Mouse (Mus musculus) urinary bladder, postnatal 36 days (tissue): ENCODE measurements around the gene Rasgrp2.

Experiments used
- DNase-seq, 2 experiments: peaks; one replicate each; pipeline ENCODE4 v3.0.0; 2022; ENCODE audit warnings: low spot score in 2 of 2, mixed read lengths in 1 of 2

Gene Rasgrp2

DNA sequence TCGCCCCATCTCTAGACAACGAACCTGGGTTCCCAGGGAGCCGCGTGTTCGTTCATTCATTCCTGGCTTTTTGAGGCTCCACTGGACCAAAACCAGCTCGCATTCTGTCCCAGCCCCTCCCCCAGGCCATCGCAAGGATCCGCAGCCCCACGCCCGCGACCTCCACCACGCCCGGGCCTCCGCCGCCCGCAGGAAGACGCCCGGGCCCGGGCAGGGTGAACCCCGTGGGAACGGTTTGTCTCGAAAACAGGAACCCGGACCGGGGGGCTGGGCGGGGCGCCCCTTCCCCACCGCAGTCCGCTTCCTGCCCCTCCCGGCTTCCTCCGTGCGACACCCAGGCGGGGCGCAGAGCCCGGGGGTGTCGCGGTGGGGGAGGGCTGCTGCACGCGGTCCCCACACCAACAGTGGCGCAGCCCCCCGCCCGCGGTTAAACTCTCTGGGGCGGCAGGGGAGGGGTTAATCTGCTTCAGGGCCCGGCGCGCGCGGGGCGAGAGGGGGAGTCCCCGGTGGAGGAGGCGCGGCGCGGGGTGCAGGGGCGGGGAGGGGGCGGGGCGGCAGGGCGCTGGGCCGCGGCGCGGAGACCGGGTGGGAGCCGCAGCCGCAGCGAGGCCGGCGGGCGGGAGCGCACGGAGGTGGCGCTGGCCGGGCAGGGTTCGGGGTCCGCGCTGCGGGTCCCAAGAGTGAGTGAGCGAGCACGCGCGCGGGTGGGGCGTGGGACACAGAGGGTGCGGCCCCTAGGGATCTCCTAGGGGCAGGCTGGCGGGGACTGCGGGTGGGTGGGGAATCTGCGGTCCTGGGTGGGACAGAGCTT is at the start of gene Rasgrp2:
TSS of gene Rasgrp2 (plus strand) at position 56 of the 811 bp plus-strand sequence.
- DNase-seq: peak in 1 of 2 experiments; percentile 57

- DNase-seq: no peak
Measured at GRCm38 (mm10) chr19:6351431-6352106, 47.6 kb upstream of the Rasgrp2 start.

DNA sequence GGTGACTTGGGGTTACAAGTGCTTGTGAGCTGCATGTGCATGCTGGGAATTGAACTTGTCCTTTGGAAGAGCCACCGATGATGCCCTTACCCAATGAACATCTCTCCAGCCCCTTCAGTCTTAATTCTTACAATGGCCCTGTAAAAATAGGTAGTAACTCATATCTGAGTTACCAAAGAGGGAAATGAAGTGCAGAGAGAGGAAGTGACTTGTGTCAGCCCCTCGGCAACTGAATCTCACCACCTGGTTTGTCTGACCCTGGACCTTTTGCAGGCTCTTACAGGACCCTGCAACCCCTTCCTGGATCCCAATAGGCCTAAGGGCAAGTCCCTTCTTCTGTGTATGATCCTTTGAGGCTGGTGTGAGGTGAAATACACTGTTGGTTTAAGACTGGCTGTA is 47.0 kb upstream of the Rasgrp2 start:
- no peak for DNase-seq

- DNase-seq: no peak
Measured at GRCm38 (mm10) chr19:6354030-6354429, 45.1 kb upstream of the Rasgrp2 start.

DNA sequence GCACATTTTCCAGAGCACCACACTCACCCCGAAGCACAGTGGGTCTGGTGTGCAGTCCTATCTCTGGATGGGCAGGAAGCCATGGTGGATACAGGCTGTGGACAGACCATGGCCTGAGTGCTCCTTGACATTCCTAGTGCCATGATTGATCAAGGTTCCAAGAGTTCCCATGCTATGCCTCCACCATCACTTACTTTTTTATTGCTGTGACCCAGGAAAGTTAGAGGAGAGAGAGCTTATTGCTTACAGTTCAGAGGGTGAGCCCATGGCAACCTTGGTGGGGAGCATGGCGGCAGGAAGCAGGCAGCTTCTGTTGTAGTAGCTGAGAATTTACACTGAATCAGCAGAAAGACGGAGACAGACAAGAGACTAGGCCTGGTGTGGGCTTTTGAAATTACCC is 37.8 kb upstream of the Rasgrp2 start:
- no peak for DNase-seq

DNA sequence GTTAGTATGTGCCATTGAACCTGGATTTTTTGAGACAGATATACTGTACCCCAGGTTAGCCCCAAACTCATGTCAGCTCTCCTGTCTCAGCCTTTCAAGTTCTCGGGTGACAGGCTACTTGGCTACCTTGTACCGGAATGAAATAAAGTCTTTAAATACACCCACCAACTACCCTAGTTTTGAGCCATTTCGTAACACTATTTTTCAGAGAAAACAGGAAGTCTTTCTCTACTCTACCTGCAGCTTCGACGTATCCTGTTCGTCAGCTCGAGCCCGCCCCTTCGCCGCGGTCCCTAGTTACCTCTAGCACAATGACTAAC is 36.1 kb upstream of the Rasgrp2 start:
- no peak for DNase-seq

DNA sequence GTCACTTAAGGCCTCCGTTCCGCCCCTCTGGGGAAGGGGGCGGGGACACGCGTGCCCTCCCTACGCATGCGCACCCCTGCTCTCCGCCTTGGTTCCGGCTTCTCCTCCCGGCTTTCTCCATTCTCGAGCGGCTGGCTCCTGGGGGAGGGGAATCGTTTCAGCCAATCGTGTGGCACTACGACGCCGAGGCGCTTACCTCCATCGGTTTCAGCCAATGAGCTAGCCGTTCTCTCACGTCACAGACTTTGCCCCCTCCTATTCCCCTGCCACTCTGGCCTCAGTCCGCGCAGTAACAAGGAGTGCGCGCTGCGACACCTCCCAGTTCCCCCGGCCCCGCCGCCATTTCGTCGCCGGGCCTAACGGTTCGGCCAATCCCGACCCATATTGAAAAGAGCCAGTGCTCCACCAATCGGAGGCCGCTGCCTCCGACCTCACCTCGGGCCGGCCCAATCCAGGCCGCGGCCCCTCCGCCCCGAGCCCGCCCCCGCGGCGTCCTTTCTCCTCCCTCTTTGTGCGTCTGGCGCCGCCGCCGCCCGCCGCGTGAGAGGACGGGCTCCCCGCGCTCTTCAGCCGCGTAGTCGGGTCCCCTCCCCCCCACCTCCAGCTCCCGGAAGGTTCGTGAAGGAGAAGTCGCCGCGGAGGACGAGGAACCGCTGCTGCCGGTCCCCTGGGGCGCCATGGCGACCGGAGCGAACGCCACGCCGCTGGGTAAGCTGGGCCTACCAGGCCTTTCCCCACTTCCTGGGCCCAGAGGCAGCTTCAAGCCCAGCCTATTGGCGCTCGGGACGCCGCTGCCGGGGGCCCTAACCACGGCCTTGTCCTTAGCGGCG is 35.5 kb upstream of the Rasgrp2 start, which contains the start of gene Sf1:
TSS of gene Sf1 (plus strand) at position 280 of the 830 bp plus-strand sequence.
- peak; percentile 99 to 100 for DNase-seq

DNA sequence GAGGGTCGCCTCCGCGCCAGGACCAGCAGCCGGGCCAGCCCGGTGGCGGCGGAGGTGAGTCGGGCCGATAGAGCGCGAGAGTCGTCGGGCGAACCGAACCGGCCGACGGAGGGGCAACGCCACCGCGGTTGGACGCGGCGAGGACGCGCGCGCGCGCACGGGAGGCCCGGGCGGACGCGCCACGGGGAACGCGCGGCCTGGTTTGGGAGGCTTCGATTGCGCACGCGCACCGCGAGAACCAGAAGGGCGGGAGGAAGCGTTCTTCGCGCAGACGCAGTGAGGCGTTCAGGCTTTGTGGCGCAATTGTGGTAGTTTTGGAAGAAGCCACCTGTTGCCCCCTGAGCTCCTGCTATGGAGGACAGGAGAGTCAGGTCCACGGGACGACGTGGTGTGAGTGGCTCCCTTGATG is 34.8 kb upstream of the Rasgrp2 start:
- DNase-seq: peak; percentile 86 to 90

GRCm38 (mm10) chr19:6364842-6365241 is 34.3 kb upstream of the Rasgrp2 start:
- no peak for DNase-seq

GRCm38 (mm10) chr19:6370175-6370574 is 29.0 kb upstream of the Rasgrp2 start:
- DNase-seq: no peak

- DNase-seq: no peak
Measured at GRCm38 (mm10) chr19:6372433-6372832, 26.7 kb upstream of the Rasgrp2 start.

GRCm38 (mm10) chr19:6373539-6374400 is 25.4 kb upstream of the Rasgrp2 start:
- peak; percentile 47 to 79 for DNase-seq

DNA sequence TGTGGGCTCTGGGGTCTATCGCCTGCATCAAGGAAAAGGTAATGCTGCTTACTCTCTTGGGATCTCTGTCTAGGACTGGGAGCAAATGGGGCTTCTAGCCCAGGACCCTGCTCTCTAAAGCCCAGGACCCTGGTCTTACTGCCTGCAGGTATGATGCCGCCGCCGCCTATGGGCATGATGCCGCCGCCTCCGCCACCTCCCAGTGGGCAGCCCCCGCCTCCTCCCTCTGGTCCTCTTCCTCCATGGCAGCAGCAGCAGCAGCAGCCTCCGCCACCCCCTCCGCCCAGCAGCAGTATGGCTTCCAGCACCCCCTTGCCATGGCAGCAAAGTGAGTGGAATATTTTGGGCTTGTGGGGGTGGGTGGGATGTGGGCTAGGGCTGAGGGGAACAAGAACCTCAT is 24.6 kb upstream of the Rasgrp2 start:
- no peak for DNase-seq

DNA sequence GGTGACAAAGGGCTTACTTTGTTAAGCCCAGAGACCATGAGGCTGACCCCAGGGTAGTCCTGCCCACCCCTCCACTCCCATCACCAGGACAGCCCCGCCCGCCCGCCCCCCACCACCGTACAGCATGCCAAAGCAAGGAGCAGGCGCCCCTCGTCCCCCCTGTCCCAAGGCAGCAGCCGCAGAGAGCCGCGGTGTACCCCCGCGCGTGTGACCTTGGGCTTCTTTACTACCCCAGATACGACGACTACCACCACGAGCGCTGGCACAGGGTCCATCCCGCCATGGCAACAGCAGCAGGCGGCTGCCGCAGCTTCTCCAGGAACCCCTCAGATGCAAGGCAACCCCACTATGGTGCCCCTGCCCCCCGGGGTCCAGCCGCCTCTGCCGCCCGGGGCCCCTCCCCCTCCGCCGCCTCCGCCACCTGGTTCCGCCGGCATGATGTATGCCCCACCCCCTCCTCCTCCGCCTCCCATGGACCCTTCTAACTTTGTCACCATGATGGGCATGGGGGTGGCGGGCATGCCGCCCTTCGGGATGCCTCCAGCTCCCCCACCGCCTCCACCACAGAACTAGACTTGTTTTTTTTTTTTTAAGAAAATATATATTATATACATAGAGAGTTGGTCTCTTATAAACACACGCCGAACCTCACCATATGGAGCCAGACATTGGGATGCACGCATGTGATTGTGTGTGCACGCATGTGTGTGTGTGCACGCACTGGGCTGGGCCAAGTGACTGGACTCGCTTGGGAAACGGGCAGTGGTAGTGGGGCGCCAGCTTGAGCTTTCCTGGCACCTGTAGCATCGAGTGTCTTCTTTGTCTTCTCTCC is 23.5 kb upstream of the Rasgrp2 start:
- DNase-seq: no peak

DNA sequence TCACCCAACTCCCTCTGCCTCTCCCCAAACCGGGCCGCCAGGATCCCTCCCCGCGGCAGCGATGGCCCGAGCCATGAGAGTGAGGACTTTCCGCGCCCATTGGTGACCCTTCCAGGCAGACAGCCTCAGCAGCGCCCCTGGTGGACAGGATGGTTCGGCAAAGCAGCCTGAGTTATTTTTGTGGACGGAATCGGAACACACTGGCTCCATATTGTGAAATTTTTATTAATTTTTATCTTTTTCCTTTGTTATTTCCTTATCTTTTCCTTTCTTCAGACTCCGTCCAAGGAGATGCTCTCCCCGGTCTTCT is 22.9 kb upstream of the Rasgrp2 start:
- peak; percentile 26 to 40 for DNase-seq

- DNase-seq: no peak
Measured at GRCm38 (mm10) chr19:6376643-6377042, 22.5 kb upstream of the Rasgrp2 start.

- no peak for DNase-seq
Measured at GRCm38 (mm10) chr19:6377327-6378040, 21.7 kb upstream of the Rasgrp2 start.

DNA sequence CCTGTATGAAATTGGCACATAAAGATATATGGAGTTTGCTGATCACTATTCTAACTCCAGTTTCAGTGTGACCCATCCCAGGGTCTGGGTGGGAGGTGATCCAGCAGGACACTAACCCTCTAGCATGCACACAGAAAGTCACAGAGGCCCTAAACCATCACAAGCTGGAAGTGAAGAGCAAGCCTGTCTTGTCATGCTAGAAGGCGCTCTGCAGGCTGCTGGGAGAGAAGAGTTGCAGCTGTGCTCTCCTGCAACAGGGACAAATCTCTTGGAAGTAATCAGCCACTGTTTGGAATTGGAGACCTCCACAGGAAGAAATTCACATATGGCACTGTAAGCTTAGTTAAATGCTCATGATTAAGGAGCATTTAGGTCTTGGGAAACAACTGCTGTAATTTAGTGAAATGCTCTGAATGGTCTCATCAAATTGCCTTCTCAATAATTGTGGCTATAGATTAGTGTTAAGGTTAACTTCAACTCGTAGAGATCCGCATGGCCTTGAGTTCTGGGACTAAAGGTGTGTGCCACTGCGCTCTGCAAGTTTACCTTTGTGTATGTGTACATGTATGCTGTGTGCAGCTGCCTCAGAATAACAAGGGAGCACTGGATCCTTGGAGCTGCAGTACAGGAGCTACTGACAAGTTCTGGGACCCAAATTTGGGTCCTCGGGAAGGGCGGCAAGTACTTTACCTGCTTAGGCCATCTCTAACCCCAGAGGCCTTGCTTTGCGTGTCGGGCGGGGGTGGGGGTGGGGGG is 18.6 kb upstream of the Rasgrp2 start:
- DNase-seq: no peak

DNA sequence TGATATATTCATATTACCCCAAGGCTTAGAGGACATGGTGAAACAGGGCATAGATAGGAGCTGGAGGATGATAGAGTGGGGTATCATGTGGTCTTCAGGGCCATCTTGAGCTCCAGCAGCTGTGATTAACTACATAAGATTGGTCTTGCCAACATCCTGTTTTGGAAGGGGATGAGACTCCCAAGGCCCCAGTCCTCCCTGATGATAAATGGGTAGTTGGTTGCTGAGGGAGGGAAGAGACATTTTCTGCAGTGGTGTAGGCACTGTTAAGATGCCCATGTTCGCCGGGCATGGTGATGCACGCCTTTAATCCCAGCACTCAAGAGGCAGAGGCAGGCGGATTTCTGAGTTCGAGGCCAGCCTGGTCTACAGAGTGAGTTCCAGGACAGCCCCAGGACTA is 17.9 kb upstream of the Rasgrp2 start:
- no peak for DNase-seq
